Mouse (Mus musculus) small intestine, adult 2 months (tissue): ENCODE results near the gene Prim1. TPM values are rescaled to one million over a fixed set of nuclear protein-coding genes. Genes with fewer than 3 reads are reported as not detected.

Experiments
- polyA plus RNA-seq: library from polyadenylated mRNA; depleted of rRNA; stranded (reverse); fragments of >200 nt; gene quantifications from 2 replicates; pipeline ENCODE4 v1.2.3, GENCODE M21; 2012; rRNA removed

Gene Prim1
- polyA plus RNA-seq, 1 experiment: 1.5 TPM

Other genes starting within 250 kb of the Prim1 start
- gene Rdh9, start 238.8 kb upstream of the Prim1 start, polyA plus RNA-seq: 8.0 and 40.9 TPM in 2 replicates
- 1.7 and 4.4 TPM in 2 replicates for gene Rdh16, start 214.0 kb upstream of the Prim1 start, polyA plus RNA-seq
- not detected in 2 replicates for gene Rdh19, start 165.2 kb upstream of the Prim1 start, polyA plus RNA-seq
- 2.1 and 3.6 TPM in 2 replicates for gene Rdh16f2, start 148.7 kb upstream of the Prim1 start, polyA plus RNA-seq
- 30.9 and 73.0 TPM in 2 replicates for gene Rdh7, start 126.4 kb upstream of the Prim1 start, polyA plus RNA-seq
- 0.70 TPM in 1 of 2 replicates, not detected in the other for gene Sdr9c7, start 116.7 kb upstream of the Prim1 start, polyA plus RNA-seq
- gene Hsd17b6, start 7.6 kb upstream of the Prim1 start, polyA plus RNA-seq: 25.6 and 46.2 TPM in 2 replicates
- gene Naca, start 20.4 kb downstream of the Prim1 start, polyA plus RNA-seq: 134 and 160 TPM in 2 replicates
- gene Ptges3, start 43.8 kb downstream of the Prim1 start, polyA plus RNA-seq: 27.7 and 38.1 TPM in 2 replicates
- gene Atp5b, start 68.1 kb downstream of the Prim1 start, polyA plus RNA-seq: 4,528 and 5,521 TPM in 2 replicates
- gene Baz2a, start 76.4 kb downstream of the Prim1 start, polyA plus RNA-seq: 14.1 and 30.8 TPM in 2 replicates
- gene Rbms2, start 165.1 kb downstream of the Prim1 start, polyA plus RNA-seq: 20.8 and 34.9 TPM in 2 replicates
- 7.5 and 28.7 TPM in 2 replicates for gene Gls2, start 179.3 kb downstream of the Prim1 start, polyA plus RNA-seq
- 9.4 and 10.5 TPM in 2 replicates for gene Spryd4, start 196.6 kb downstream of the Prim1 start, polyA plus RNA-seq
- gene Mip, start 210.7 kb downstream of the Prim1 start, polyA plus RNA-seq: not detected in 2 replicates
- gene Timeless, start 216.9 kb downstream of the Prim1 start, polyA plus RNA-seq: 1.5 and 2.0 TPM in 2 replicates
- gene Apon, start 238.9 kb downstream of the Prim1 start, polyA plus RNA-seq: 0.05 TPM in 1 of 2 replicates, not detected in the other